Mouse (Mus musculus) myocyte (in vitro differentiated cells): ENCODE data around the gene Dnajc1.

Source experiments
- CEBPB ChIP-seq: IDR thresholded peaks from 2 replicates; pipeline ENCODE4 v1.6.1; 2011; ENCODE audit warnings: mild to moderate bottlenecking, moderate library complexity; ENCODE audit not compliant: poor library complexity, insufficient read depth, severe bottlenecking
- E2F4 ChIP-seq: IDR thresholded peaks from one replicate; pipeline ENCODE4 v1.6.1; 2011; ENCODE audit warnings: mild to moderate bottlenecking, control low read depth, moderate library complexity; ENCODE audit not compliant: insufficient read depth
- MAX ChIP-seq: IDR thresholded peaks from one replicate; pipeline ENCODE4 v1.6.1; 2011; ENCODE audit warnings: low read depth, mild to moderate bottlenecking, control low read depth
- MYOD1 ChIP-seq, 3 experiments: IDR thresholded peaks; one replicate each; pipeline ENCODE4 v1.6.1; 2011; ENCODE audit warnings: control low read depth in 2 of 3, low read depth in 2 of 3, mild to moderate bottlenecking in 2 of 3, moderate library complexity in 1 of 3; ENCODE audit not compliant: insufficient read length in 2 of 3, control insufficient read depth in 1 of 3
- POLR2A ChIP-seq: IDR thresholded peaks from one replicate; pipeline ENCODE4 v1.6.1; 2011; ENCODE audit warnings: low read depth, mild to moderate bottlenecking, control low read depth, moderate library complexity; ENCODE audit not compliant: insufficient read length
- TCF12 ChIP-seq: IDR thresholded peaks from one replicate; pipeline ENCODE4 v1.6.1; 2011; ENCODE audit warnings: mild to moderate bottlenecking, control low read depth; ENCODE audit not compliant: poor library complexity, insufficient read depth, severe bottlenecking
- USF1 ChIP-seq: IDR thresholded peaks from one replicate; pipeline ENCODE4 v1.6.1; 2011; ENCODE audit warnings: low read depth, mild to moderate bottlenecking, control low read depth, moderate library complexity

GRCm38 (mm10) chr2:18165511-18165910 lies 227.1 kb downstream of the Dnajc1 start:
- TF ChIP-seq CEBPB (no peak), TCF12 (no peak), POLR2A (no peak), MAX (no peak), E2F4 (no peak), USF1 (no peak), MYOD1 (IDR thresholded peaks at IDR 0.05; ENCODE audit: control insufficient read depth in 1 of 3, insufficient read length in 2 of 3, low read depth in 2 of 3) (no peak)
